Comparison of ENCODE assay signal across 19 mouse cellular contexts in the genomic region with DNA sequence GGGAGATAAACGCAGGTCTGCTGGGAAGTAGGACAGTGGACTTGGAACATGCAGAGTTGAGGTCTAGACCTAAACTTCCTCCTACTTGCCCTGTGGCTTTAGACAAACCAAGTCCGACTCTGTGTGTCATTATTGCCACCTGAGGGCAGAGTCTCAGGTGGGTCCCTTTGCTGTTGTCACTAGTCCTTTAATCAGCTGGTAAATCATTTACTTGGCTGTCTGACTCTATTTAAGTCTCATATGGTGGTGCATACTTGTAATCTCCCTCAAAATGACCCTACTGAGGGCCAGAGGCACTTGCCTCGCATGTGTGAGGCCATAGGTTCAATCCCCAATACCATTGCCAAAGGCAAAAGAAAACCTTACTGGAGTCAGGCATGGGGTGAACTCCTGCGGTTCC.
"Had no signal": no experiment of that assay in that cellular context is flagged by ENCODE, and none has a peak within 500 bp of the region (broad histone marks: within the 10 kb centered on the region; RNA-seq: fewer than 3 reads in every experiment).

No protein-coding gene starts in this region.

- H3K27me3 ChIP-seq: liver, embryonic 15.5 days; lung, embryonic 15.5 days; midbrain, embryonic 13.5 days; midbrain, embryonic 15.5 days; neural tube, embryonic 12.5 days; stomach, embryonic 15.5 days had no signal

- H3K27ac ChIP-seq: liver, embryonic 15.5 days; lung, embryonic 15.5 days; macrophage; midbrain, embryonic 13.5 days; midbrain, embryonic 15.5 days; neural tube, embryonic 12.5 days; stomach, embryonic 15.5 days; stomach, postnatal 0 days had no signal

- DNase-seq: liver, postnatal 0 days; lung, adult 2 months; lung, postnatal 14 days; lung, postnatal 36 days; right cerebral cortex, postnatal 14 days; thymus, adult 2 months; thymus, postnatal 25 days; thymus, postnatal 4 days had no signal

- H3K4me3 ChIP-seq: liver, embryonic 15.5 days; lung, embryonic 15.5 days; megakaryocyte, embryonic 14.5 days; midbrain, embryonic 13.5 days; midbrain, embryonic 15.5 days; neural tube, embryonic 12.5 days; stomach, embryonic 15.5 days had no signal

- ATAC-seq: liver, postnatal 0 days; lung, postnatal 0 days; midbrain, embryonic 13.5 days; midbrain, embryonic 15.5 days had no signal

- H3K9me3 ChIP-seq: liver, embryonic 15.5 days; lung, embryonic 15.5 days; midbrain, embryonic 15.5 days; neural tube, embryonic 12.5 days; stomach, embryonic 15.5 days had no signal

- H3K4me1 ChIP-seq: liver, embryonic 15.5 days; lung, embryonic 15.5 days; megakaryocyte, embryonic 14.5 days; midbrain, embryonic 15.5 days had no signal

- H3K36me3 ChIP-seq: liver, embryonic 15.5 days; lung, embryonic 15.5 days; midbrain, embryonic 13.5 days; midbrain, embryonic 15.5 days; neural tube, embryonic 12.5 days; stomach, embryonic 15.5 days had no signal

- H3K9ac ChIP-seq: liver, embryonic 15.5 days; liver, postnatal 0 days; lung, embryonic 15.5 days; midbrain, embryonic 13.5 days; midbrain, embryonic 15.5 days; neural tube, embryonic 12.5 days; stomach, embryonic 15.5 days had no signal

- H3K4me2 ChIP-seq: liver, embryonic 15.5 days; lung, embryonic 15.5 days; midbrain, embryonic 11.5 days; midbrain, embryonic 13.5 days; midbrain, embryonic 15.5 days; neural tube, embryonic 12.5 days; stomach, embryonic 15.5 days had no signal
